In the genomic region with DNA sequence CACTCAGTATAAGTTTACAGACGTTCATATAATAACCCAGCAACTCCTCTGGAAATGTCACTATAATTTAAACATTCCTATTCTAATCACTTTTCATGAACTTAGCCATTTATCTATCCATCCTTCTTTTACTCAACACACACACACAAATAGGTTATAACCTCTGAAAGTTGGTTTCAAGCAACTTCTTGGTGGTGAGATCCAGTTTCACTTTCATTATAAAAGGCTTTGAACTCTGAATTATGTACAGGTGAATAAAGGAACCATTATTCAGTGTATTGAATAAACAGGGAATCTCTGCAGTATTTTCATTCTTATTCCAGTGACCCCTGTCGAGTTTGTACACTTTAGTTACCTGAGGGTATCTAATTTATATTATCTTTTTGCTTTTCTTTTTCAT, we compare ENCODE assay signal across 25 mouse cellular contexts. TPM values are rescaled to one million over a fixed set of nuclear protein-coding genes. Genes with fewer than 3 reads are reported as not detected.
DNase-seq lines count a peak whose midpoint lies in the region; ATAC-seq and TF ChIP-seq lines count a peak whose summit lies in the region.
"Had no signal": no experiment of that assay in that cellular context is flagged by ENCODE, and none has a peak within 500 bp of the region (broad histone marks: within the 10 kb centered on the region; RNA-seq: fewer than 3 reads in every experiment).

No protein-coding gene starts in this region.

- TF ChIP-seq CTCF in CH12.LX (conservative IDR thresholded peaks at IDR 0.05 in 1 of 2, IDR thresholded peaks at IDR 0.05 in 1 of 2; ENCODE audit: low read depth in 2 of 2, low read length in 2 of 2), result no peak

- H3K9ac ChIP-seq in CH12.LX (ENCODE audit: insufficient read depth, low read depth), result no peak overlapping the region
- no peak overlapping the region for H3K9ac ChIP-seq in hindbrain, embryonic 14.5 days
- H3K9ac ChIP-seq: forebrain, embryonic 13.5 days; hindbrain, embryonic 12.5 days had no signal

- H3K36me3 ChIP-seq in CH12.LX (replicated peaks in 1 of 2; ENCODE audit: control insufficient read depth in 1 of 2, insufficient read depth in 1 of 2, low read length in 1 of 2), result peaks cover 13 to 33% of the 10 kb centered on the region in 2 experiments
- H3K36me3 ChIP-seq in hindbrain, embryonic 14.5 days (replicated peaks; ENCODE audit: control insufficient read depth, insufficient read depth), result peaks cover 53% of the 10 kb centered on the region

- in situ Hi-C loops in CH12.LX (cut with MboI; ENCODE audit: low pct_ligation_motif_present, low pct_unique_long_range_greater_than_20kb, low sequenced_read_pairs), result no loop called here

- ATAC-seq in inflammation-experienced regulatory T-cells, adult 6 months, result peak; percentile 92
- no peak for ATAC-seq in hindbrain, embryonic 14.5 days (ENCODE audit: low FRiP score)
- ATAC-seq: forebrain, embryonic 13.5 days; forebrain, embryonic 16.5 days; hindbrain, embryonic 16.5 days; intestine, postnatal 0 days had no signal

- peak; percentile 30 for DNase-seq in CD4-positive helper T cell, adult 2 months (ENCODE audit: low read depth, low spot score)
- DNase-seq in CH12.LX (ENCODE audit: extremely low read depth), result no peak
- DNase-seq in c-Kit-positive CD71-positive TER-119-positive erythroid progenitor cells, embryonic 14.5 days (ENCODE audit: low spot score), result no peak
- no peak for DNase-seq in gastrocnemius, adult 18-20 months (ENCODE audit: low spot score)
- DNase-seq in hindbrain, embryonic 14.5 days (ENCODE audit: low spot score), result no peak
- DNase-seq: adrenal gland, adult 8-10 months; adrenal gland, postnatal 36 days; B cell, adult 2 months; cerebellum, adult 11 months; cerebellum, adult 2 months; cerebellum, postnatal 10 days; cerebellum, postnatal 36 days; embryo, embryonic 11 days; gastrocnemius, adult 2 months; gastrocnemius, postnatal 14 days; heart, adult 11 months; kidney, adult 2 months had no signal

- WGBS in hindbrain, embryonic 14.5 days, result 93% methylated on average over 2 of the region's 2 CpGs

- no peak overlapping the region for H3K27ac ChIP-seq in CH12.LX (ENCODE audit: insufficient read depth, low read depth)
- H3K27ac ChIP-seq in hindbrain, embryonic 14.5 days, result no peak overlapping the region
- H3K27ac ChIP-seq: forebrain, embryonic 10.5 days; forebrain, embryonic 13.5 days; gastrocnemius, adult 2 months; hindbrain, embryonic 12.5 days had no signal

- TF ChIP-seq POLR2A in CH12.LX (IDR thresholded peaks at IDR 0.05; ENCODE audit: low read depth, low read length), result no peak

- no peak for TF ChIP-seq EP300 in CH12.LX (IDR thresholded peaks at IDR 0.05; ENCODE audit: low read length)

- no peaks in the 10 kb centered on the region for H3K27me3 ChIP-seq in CH12.LX (replicated peaks)
- H3K27me3 ChIP-seq in hindbrain, embryonic 14.5 days (ENCODE audit: control insufficient read depth, insufficient read depth, low read length), result no peaks in the 10 kb centered on the region
- H3K27me3 ChIP-seq: forebrain, embryonic 13.5 days; hindbrain, embryonic 12.5 days had no signal

- H3K4me3 ChIP-seq in CH12.LX (replicated peaks in 1 of 3; ENCODE audit: low read depth in 2 of 3, low read length in 2 of 3, poor library complexity in 1 of 3), result no peak overlapping the region
- H3K4me3 ChIP-seq in hindbrain, embryonic 14.5 days (replicated peaks; ENCODE audit: low read length), result no peak overlapping the region
- H3K4me3 ChIP-seq: forebrain, embryonic 10.5 days; forebrain, embryonic 13.5 days; gastrocnemius, adult 2 months; hindbrain, embryonic 12.5 days had no signal

- no peaks in the 10 kb centered on the region for H3K9me3 ChIP-seq in CH12.LX (replicated peaks; ENCODE audit: low read length)
- H3K9me3 ChIP-seq in hindbrain, embryonic 14.5 days (ENCODE audit: control insufficient read depth, low read length), result no peaks in the 10 kb centered on the region
- H3K9me3 ChIP-seq: forebrain, embryonic 10.5 days; forebrain, embryonic 13.5 days; hindbrain, embryonic 12.5 days had no signal

- dilution Hi-C loops in CH12.LX (cut with MboI; ENCODE audit: extremely low pct_ligation_motif_present, extremely low pct_unique_long_range_greater_than_20kb, low sequenced_read_pairs), result no loop called here

- peaks cover 2 to 38% of the 10 kb centered on the region in 2 experiments; a peak in 3 of 4 replicates for H3K4me1 ChIP-seq in CH12.LX (ENCODE audit: control insufficient read depth in 1 of 2, insufficient read depth in 2 of 2)
- H3K4me1 ChIP-seq in hindbrain, embryonic 14.5 days (replicated peaks; ENCODE audit: control insufficient read depth, insufficient read depth, low read length), result no peaks in the 10 kb centered on the region
- H3K4me1 ChIP-seq: forebrain, embryonic 10.5 days; forebrain, embryonic 13.5 days; hindbrain, embryonic 12.5 days had no signal

- no peak for TF ChIP-seq RAD21 in CH12.LX (IDR thresholded peaks at IDR 0.05; ENCODE audit: low read depth, low read length)

- no peaks in the 10 kb centered on the region for H3K79me2 ChIP-seq in CH12.LX (replicated peaks; ENCODE audit: control insufficient read depth, extremely low read depth, insufficient read depth, poor library complexity, severe bottlenecking)

- H3K4me2 ChIP-seq in CH12.LX (ENCODE audit: insufficient read depth, low read depth, poor library complexity, severe bottlenecking), result no peak overlapping the region
- no peak overlapping the region for H3K4me2 ChIP-seq in hindbrain, embryonic 14.5 days (replicated peaks)
- H3K4me2 ChIP-seq: forebrain, embryonic 13.5 days; heart, embryonic 11.5 days; hindbrain, embryonic 12.5 days had no signal

TF ChIP-seq in CH12.LX, 34 proteins besides CTCF, POLR2A, EP300 and RAD21:
- no peak for TF ChIP-seq NRF1 (IDR thresholded peaks at IDR 0.05; ENCODE audit: low read depth, low read length)
- peak; percentile 40; the same call in 1 of the 2 replicates for TF ChIP-seq IRF4 (IDR thresholded peaks at IDR 0.05; ENCODE audit: low read depth, low read length)
- no peak for TF ChIP-seq UBTF (IDR thresholded peaks at IDR 0.05; ENCODE audit: low read depth, low read length)
TF ChIP-seq in CH12.LX: peak in this region for 1.

RNA-seq across cellular contexts. Expression of a gene that starts 45.8 kb away (rescaled TPM):
- total RNA-seq in CH12.LX (2012; rRNA removed), result 23.1 and 25.3 TPM in 2 replicates
- total RNA-seq in CH12.LX (2014; rRNA removed), result 25.9 and 28.5 TPM in 2 replicates
- 23.5 and 24.3 TPM in 2 replicates for polyA plus RNA-seq in CH12.LX (2012; ENCODE audit: insufficient read length, low read depth)
- polyA plus RNA-seq in inflammation-experienced regulatory T-cells, adult 6 months (2017; shearing (Covaris generic)), result 10 to 100 TPM; 35.8 to 48.0 (median 45.4) TPM
- total RNA-seq in gastrocnemius, adult 18-20 months (2021), result 1 to 10 TPM; 8.4 to 9.7 TPM
- 48.5 and 54.2 TPM in 2 replicates for polyA plus RNA-seq in hindbrain, embryonic 14.5 days (2014; fragmentation: Nextera tagmentation; extraction: Ambion mirVana)

RNA-seq across cellular contexts. Expression of a gene that starts 45.9 kb away (rescaled TPM):
- total RNA-seq in CH12.LX (2012; rRNA removed) (39.9 and 59.9 TPM in 2 replicates), CH12.LX (2014; rRNA removed) (30.4 and 31.9 TPM in 2 replicates)
- polyA plus RNA-seq in CH12.LX (2012; ENCODE audit: insufficient read length, low read depth), result 17.9 and 23.9 TPM in 2 replicates
- polyA plus RNA-seq in inflammation-experienced regulatory T-cells, adult 6 months (2017; shearing (Covaris generic)), result 10 to 100 TPM; 18.2 to 23.2 (median 22.6) TPM
- total RNA-seq in gastrocnemius, adult 18-20 months (2021), result 1 to 10 TPM; 7.7 to 9.9 TPM
- 12.5 and 14.8 TPM in 2 replicates for polyA plus RNA-seq in hindbrain, embryonic 14.5 days (2014; fragmentation: Nextera tagmentation; extraction: Ambion mirVana)
